Mouse (Mus musculus): ENCODE measurements around the gene Vcpkmt.

DNA sequence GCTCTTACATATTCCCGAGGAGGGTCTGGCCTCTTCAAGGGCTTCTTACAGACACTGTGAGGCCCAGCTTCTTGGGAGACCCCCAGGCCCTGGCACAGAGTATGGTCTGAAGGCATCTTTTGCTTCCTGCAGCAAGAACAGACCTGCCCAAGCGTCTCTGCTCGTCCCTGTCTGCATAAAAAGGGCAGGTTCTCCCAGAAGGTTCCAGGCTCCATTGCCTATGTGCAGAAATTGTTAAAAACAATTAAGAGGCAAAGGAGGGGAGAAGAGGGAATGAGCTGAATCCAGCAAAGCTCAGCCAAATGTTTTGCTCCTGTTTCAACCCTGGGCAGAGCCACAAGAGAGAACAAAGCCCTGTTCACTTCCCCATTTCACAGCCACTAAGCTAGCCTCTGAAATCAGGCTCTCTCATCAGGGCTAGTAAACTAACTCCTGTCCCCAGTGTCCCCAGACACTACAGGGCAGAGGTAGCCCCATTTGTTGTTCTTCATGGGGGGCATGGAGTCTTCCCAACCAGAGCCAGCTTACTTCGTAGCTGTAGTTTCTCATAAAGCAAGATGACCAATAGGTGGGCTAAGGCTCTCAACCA lies 44.4 kb downstream of the Vcpkmt start:
- TF ChIP-seq GATA1 (IDR thresholded peaks at IDR 0.05; ENCODE audit: borderline replicate concordance, low read length) (no peak), FLI1 (IDR thresholded peaks at IDR 0.05; ENCODE audit: low read length) (no peak)
